Mouse (Mus musculus) intestine, embryonic 16.5 days (tissue): Measurements from ENCODE around the gene Smpd2. TPM values are rescaled to one million over a fixed set of nuclear protein-coding genes. Genes with fewer than 3 reads are reported as not detected.

ENCODE experiments used
- ATAC-seq: fragments of 200-750 bp; cut with Nextera tagmentation; 2 replicates; pipeline ENCODE4 v1.8.0; 2017; ENCODE audit warnings: moderate TSS enrichment, moderate library complexity
- H3K27ac ChIP-seq: fragments of 300-500 bp; sonication (generic); 2 replicates; pipeline ENCODE4 v1.5.1; 2014; ENCODE audit warnings: mild to moderate bottlenecking, low read length
- H3K27me3 ChIP-seq: fragments of 300-500 bp; sonication (generic); replicated peaks from 2 replicates; pipeline ENCODE4 v1.6.1; 2014; ENCODE audit warnings: low read length, control low read depth, mixed read lengths; ENCODE audit not compliant: control insufficient read depth, insufficient read depth
- H3K36me3 ChIP-seq: fragments of 300-500 bp; sonication (generic); 2 replicates; pipeline ENCODE4 v1.6.1; 2014; ENCODE audit warnings: low read length, control low read depth; ENCODE audit not compliant: control insufficient read depth, insufficient read depth
- H3K4me1 ChIP-seq: fragments of 300-500 bp; sonication (generic); 2 replicates; pipeline ENCODE4 v1.6.1; 2014; ENCODE audit warnings: low read length, control low read depth, mixed read lengths; ENCODE audit not compliant: control insufficient read depth, insufficient read depth
- H3K4me2 ChIP-seq: fragments of 300-500 bp; sonication (generic); 2 replicates; pipeline ENCODE4 v1.6.1; 2014; ENCODE audit warnings: low read depth, low read length, control low read depth
- H3K4me3 ChIP-seq: fragments of 300-500 bp; sonication (generic); 2 replicates; pipeline ENCODE4 v1.5.1; 2014; ENCODE audit warnings: mild to moderate bottlenecking, low read length
- H3K9ac ChIP-seq: fragments of 300-500 bp; sonication (generic); 2 replicates; pipeline ENCODE4 v1.6.1; 2014; ENCODE audit warnings: low read depth, low read length
- H3K9me3 ChIP-seq: fragments of 300-500 bp; sonication (generic); 2 replicates; pipeline ENCODE4 v1.6.1; 2016; ENCODE audit warnings: low read length, control low read depth; ENCODE audit not compliant: control insufficient read depth
- WGBS: fragments of 180-500 bp; shearing (Covaris S2); extraction: QIAGEN DNeasy Blood & Tissue Kit; methylation state at CpG from one replicate; pipeline ENCODE4 v1.1.7; 2014; 5-methylcytosine and 5-hydroxymethylcytosine counted together
- polyA plus RNA-seq: library from polyadenylated mRNA; unstranded; fragments of >200 nt; fragmentation: Nextera tagmentation; extraction: Ambion mirVana; gene quantifications from 2 replicates; pipeline ENCODE4 v1.2.1, GENCODE M21; 2015

Smpd2 gene
- polyA plus RNA-seq, 1 experiment from 2014 or later, result 62.7 TPM

DNA sequence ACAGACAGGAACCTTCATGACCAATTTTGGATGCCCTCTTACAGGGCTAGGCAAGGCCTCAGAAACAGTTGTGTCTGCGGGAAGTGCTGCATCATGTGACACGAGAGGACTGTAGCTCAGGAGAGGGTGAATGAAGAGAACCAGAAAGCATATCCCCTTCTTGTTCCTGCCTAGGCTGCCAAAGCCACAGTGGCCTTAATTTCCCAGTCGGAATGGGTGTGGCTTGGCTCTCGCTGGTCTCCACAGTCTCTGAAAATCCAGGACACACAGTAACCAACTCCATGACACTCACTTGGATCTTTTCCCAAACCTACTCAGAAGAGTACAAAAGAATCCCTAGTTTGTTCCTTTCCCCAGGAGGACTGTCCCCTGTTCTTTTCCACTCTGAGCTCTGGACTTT is 10.8 kb upstream of the Smpd2 start:
- Histone ChIP-seq H3K27ac (no peak overlapping the region), H3K9me3 (no peaks in the 10 kb centered on the region), H3K27me3 (no peaks in the 10 kb centered on the region), H3K9ac (no peak overlapping the region), H3K4me2 (no peak overlapping the region), H3K36me3 (no peaks in the 10 kb centered on the region), H3K4me3 (no peak overlapping the region), H3K4me1 (no peaks in the 10 kb centered on the region)
- WGBS, result 60% methylated on average over 4 of the region's 4 CpGs
- ATAC-seq, result no peak

DNA sequence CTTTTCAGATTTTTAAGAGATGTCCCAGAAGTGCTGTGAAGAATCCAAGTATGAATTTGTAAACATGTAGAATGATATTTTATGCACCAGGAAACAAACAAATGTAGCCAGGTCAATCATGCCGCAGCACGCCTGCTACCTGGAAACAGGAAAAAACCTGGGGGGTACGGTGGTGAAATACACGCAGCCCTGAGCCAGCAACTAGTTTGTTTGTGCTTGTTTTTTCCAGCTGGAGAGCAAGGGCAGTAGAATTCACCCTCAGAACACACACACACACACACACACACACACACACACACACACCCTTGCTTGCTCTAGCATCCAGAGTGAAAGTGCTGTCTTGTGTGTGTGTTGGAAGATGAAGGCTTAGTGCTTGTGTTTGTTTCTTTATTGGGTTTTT is 942 bp upstream of the Smpd2 start:
- Histone ChIP-seq H3K27ac (no peak overlapping the region), H3K27me3 (no peaks in the 10 kb centered on the region), H3K9me3 (no peaks in the 10 kb centered on the region), H3K36me3 (peaks cover 11% of the 10 kb centered on the region), H3K4me1 (peaks cover 18% of the 10 kb centered on the region; the same call in 1 of the 2 replicates), H3K4me2 (no peak overlapping the region), H3K4me3 (no peak overlapping the region), H3K9ac (no peak overlapping the region)
- ATAC-seq, result no peak
- 53% methylated on average over 4 of the region's 4 CpGs for WGBS

- WGBS, result under 1% methylated on average over 29 of the region's 29 CpGs
- peaks cover 11% of the 10 kb centered on the region for H3K36me3 ChIP-seq
- H3K27me3 ChIP-seq, result no peaks in the 10 kb centered on the region
- H3K9ac ChIP-seq, result peak overlapping the region; percentile 84
- peak overlapping the region; percentile 74 for H3K4me3 ChIP-seq
- no peak overlapping the region for H3K27ac ChIP-seq
- H3K9me3 ChIP-seq, result no peaks in the 10 kb centered on the region
- H3K4me2 ChIP-seq, result peak overlapping the region; percentile 96
- peaks cover 18% of the 10 kb centered on the region; the same call in 1 of the 2 replicates for H3K4me1 ChIP-seq
- ATAC-seq, result no peak; the same call in 1 of the 2 replicates
Observed at GRCm38 (mm10) chr10:41490518-41490873, 327 bp upstream of the Smpd2 start.

DNA sequence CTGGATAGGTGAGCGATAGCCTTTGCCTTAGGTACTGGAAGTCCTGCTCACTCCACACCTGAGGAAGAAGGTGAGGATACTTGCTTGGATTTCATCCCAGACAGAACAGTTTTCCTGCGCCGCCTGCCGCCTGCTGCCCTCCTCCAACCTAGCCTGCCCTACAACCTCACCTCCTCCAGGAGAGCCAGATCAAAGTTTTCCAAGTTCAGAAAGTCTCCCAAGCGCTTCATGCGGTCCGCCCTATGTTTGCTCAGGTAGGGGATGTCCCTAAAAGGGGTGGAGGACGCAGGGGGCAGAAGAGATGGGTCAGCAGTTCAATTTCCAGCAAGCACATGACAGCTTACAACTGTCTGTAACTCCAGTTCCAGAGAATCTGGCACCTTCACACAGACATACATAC is 875 bp downstream of the Smpd2 start:
- Histone ChIP-seq H3K36me3 (peaks cover 11% of the 10 kb centered on the region), H3K9me3 (no peaks in the 10 kb centered on the region), H3K4me1 (peaks cover 18% of the 10 kb centered on the region; the same call in 1 of the 2 replicates), H3K4me2 (peak overlapping the region; percentile 96), H3K27me3 (no peaks in the 10 kb centered on the region), H3K4me3 (peak overlapping the region; percentile 74), H3K27ac (peak overlapping the region; percentile 78), H3K9ac (peak overlapping the region; percentile 84)
- WGBS, result 19% methylated on average over 8 of the region's 8 CpGs
- peak; percentile 45 for ATAC-seq

- peak overlapping the region; percentile 74 for H3K4me3 ChIP-seq
- H3K9me3 ChIP-seq, result no peaks in the 10 kb centered on the region
- H3K4me1 ChIP-seq, result peaks cover 18% of the 10 kb centered on the region; the same call in 1 of the 2 replicates
- no peak overlapping the region for H3K27ac ChIP-seq
- ATAC-seq, result peak; percentile 9; the same call in 1 of the 2 replicates
- H3K27me3 ChIP-seq, result no peaks in the 10 kb centered on the region
- H3K36me3 ChIP-seq, result peaks cover 11% of the 10 kb centered on the region
- 27% methylated on average over 7 of the region's 7 CpGs for WGBS
- peak overlapping the region; percentile 84 for H3K9ac ChIP-seq
- peak overlapping the region; percentile 96 for H3K4me2 ChIP-seq
Observed at GRCm38 (mm10) chr10:41488877-41489276, 1.3 kb downstream of the Smpd2 start.

- H3K27ac ChIP-seq, result no peak overlapping the region
- peaks cover 18% of the 10 kb centered on the region; the same call in 1 of the 2 replicates for H3K4me1 ChIP-seq
- no peak for ATAC-seq
- H3K9me3 ChIP-seq, result no peaks in the 10 kb centered on the region
- no peak overlapping the region for H3K9ac ChIP-seq
- WGBS, result 77% methylated on average over 14 of the region's 14 CpGs
- no peak overlapping the region for H3K4me2 ChIP-seq
- no peaks in the 10 kb centered on the region for H3K27me3 ChIP-seq
- peaks cover 14% of the 10 kb centered on the region for H3K36me3 ChIP-seq
- no peak overlapping the region for H3K4me3 ChIP-seq
Observed at GRCm38 (mm10) chr10:41486506-41487170, 3.5 kb downstream of the Smpd2 start.

- Histone ChIP-seq H3K27ac (no peak overlapping the region), H3K9ac (no peak overlapping the region), H3K36me3 (peaks cover 14% of the 10 kb centered on the region), H3K4me3 (no peak overlapping the region), H3K27me3 (no peaks in the 10 kb centered on the region), H3K4me2 (no peak overlapping the region), H3K4me1 (peaks cover 18% of the 10 kb centered on the region; the same call in 1 of the 2 replicates), H3K9me3 (no peaks in the 10 kb centered on the region)
- WGBS, result 91% methylated on average over 16 of the region's 16 CpGs
- ATAC-seq, result no peak
Observed at GRCm38 (mm10) chr10:41485778-41486177, 4.4 kb downstream of the Smpd2 start.

DNA sequence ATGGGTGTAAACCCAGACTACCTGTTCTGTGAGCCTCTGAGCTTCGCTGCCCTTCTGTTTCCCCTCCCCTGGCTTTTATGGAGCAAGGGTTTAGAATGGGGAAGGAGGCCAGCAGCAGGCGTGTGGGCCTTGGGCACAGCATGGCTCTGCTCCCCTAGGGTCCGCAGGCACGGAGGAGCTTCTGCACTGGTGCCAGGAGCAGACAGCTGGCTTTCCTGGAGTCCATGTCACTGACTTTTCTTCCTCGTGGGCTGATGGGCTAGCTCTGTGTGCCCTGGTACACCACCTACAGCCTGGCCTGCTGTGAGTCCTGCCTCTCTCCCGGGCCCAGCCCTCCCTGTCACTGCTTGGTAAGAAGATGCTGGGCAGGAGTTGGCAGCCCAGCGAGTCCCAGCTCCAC is 7.7 kb downstream of the Smpd2 start:
- ATAC-seq, result no peak
- Histone ChIP-seq H3K9ac (no peak overlapping the region), H3K36me3 (peaks cover 14% of the 10 kb centered on the region), H3K4me1 (peaks cover 6% of the 10 kb centered on the region), H3K27me3 (no peaks in the 10 kb centered on the region), H3K4me2 (no peak overlapping the region), H3K4me3 (no peak overlapping the region), H3K27ac (no peak overlapping the region), H3K9me3 (no peaks in the 10 kb centered on the region)
- 85% methylated on average over 7 of the region's 7 CpGs for WGBS

GRCm38 (mm10) chr10:41480938-41481880 is 9.0 kb downstream of the Smpd2 start:
- Histone ChIP-seq H3K4me1 (peaks cover 15% of the 10 kb centered on the region), H3K4me3 (no peak overlapping the region), H3K9ac (no peak overlapping the region; the same call in 1 of the 2 replicates), H3K36me3 (peaks cover 3% of the 10 kb centered on the region), H3K27me3 (no peaks in the 10 kb centered on the region), H3K4me2 (no peak overlapping the region), H3K9me3 (no peaks in the 10 kb centered on the region), H3K27ac (no peak overlapping the region)
- ATAC-seq, result no peak
- WGBS, result 69% methylated on average over 33 of the region's 33 CpGs
